Mouse (Mus musculus): ENCODE results near the gene Ripk3.

GRCm38 (mm10) chr14:55769087-55769703 is 19.5 kb downstream of the Ripk3 start:
- TF ChIP-seq GATA1 (IDR thresholded peaks at IDR 0.05; ENCODE audit: borderline replicate concordance, low read length) (no peak), FLI1 (IDR thresholded peaks at IDR 0.05; ENCODE audit: low read length) (no peak)
